Mouse (Mus musculus): ENCODE data around the gene Glod4. TPM values are rescaled to one million over a fixed set of nuclear protein-coding genes. Genes with fewer than 3 reads are reported as not detected.

Glod4 gene
- 152 and 158 TPM in 2 replicates for polyA plus RNA-seq (2014; fragmentation: Nextera tagmentation; extraction: Ambion mirVana)

DNA sequence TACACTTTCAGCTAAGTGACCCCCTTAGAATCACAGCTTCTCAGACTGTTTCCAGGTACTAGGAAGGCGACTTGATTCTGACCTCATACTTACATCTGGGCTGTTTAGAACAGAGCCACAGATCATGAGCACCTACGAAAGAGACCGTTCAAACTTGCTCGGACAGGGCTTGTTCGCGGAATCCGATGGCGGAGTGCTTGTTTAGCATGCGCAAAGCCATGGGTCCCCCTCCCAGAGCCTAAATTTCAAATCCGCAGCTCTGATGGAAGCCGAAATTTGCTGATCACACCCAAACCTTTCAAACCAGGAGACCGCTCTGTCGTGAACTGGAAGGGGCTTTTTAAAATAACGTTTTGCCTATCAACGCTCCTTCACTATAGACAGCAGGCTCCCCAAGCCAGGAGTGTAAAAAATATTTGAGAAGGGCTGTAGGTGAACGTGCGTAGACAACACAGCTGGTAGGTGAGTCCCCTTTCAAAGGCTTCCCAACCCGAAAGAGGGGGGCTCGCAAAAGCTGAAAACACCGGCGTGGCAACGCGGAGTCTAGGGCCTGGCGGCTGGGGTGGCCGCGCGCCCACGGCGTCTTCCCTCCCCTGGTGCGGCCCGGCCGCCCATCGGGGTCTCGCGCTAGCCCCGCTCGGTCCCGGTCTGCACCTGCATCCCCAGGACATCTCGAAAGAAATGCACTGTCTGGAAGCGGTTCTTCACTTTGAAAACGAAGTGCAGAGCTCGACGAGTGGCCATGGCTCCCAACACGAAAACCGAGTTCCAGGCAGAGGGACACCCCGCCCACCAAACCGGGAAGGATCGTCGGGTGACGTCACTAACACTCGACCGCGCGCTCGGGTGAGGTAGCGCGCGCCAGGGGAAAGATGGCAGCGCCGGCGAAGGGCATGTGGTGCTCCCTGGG lies at the start of gene Glod4, which contains the start of gene Mrm3:
TSS of gene Glod4 (minus strand) at position 825 of the 910 bp plus-strand sequence.
TSS of gene Mrm3 (plus strand) at position 815 of the 910 bp plus-strand sequence.
- peak within 1 kb of the TSS; percentile 77 for H3K4me3 ChIP-seq (ENCODE audit: low read depth, low read length)
- H3K27me3 ChIP-seq (ENCODE audit: control insufficient read depth, insufficient read depth, low read length) = no peaks in the 10 kb centered on the region
- peak; percentile 83 for ATAC-seq (replicated peaks; ENCODE audit: insufficient number of reproducible peaks, low FRiP score, low TSS enrichment, low read depth)
- H3K4me2 ChIP-seq (ENCODE audit: low read depth, low read length) = peak within 1 kb of the TSS; percentile 87
- DNase-seq (ENCODE audit: low spot score) = peak; percentile 96
- H3K36me3 ChIP-seq (replicated peaks; ENCODE audit: control insufficient read depth, insufficient read depth, low read depth, low read length) = no peaks in the 10 kb centered on the region
- peak within 1 kb of the TSS; percentile 63; the same call in 1 of the 2 replicates for H3K27ac ChIP-seq (replicated peaks; ENCODE audit: low read depth, low read length)
- WGBS = under 1% methylated on average over 61 of the region's 61 CpGs
- H3K4me1 ChIP-seq (ENCODE audit: control insufficient read depth, insufficient read depth, low read length) = no peaks in the 10 kb centered on the region
- H3K9ac ChIP-seq (replicated peaks; ENCODE audit: low read length) = peak within 1 kb of the TSS; percentile 78
- H3K9me3 ChIP-seq (replicated peaks; ENCODE audit: control insufficient read depth, low read length) = no peaks in the 10 kb centered on the region

GRCm38 (mm10) chr11:76292831-76293230 lies 49.3 kb upstream of the Glod4 start:
- no peak overlapping the region for H3K4me2 ChIP-seq (ENCODE audit: low read depth, low read length)
- H3K27ac ChIP-seq (replicated peaks; ENCODE audit: low read depth, low read length) = peak overlapping the region; percentile 38
- no peaks in the 10 kb centered on the region for H3K9me3 ChIP-seq (replicated peaks; ENCODE audit: control insufficient read depth, low read length)
- H3K27me3 ChIP-seq (ENCODE audit: control insufficient read depth, insufficient read depth, low read length) = no peaks in the 10 kb centered on the region
- H3K4me3 ChIP-seq (ENCODE audit: low read depth, low read length) = no peak overlapping the region
- DNase-seq (ENCODE audit: low spot score) (no peak), ATAC-seq (replicated peaks; ENCODE audit: insufficient number of reproducible peaks, low FRiP score, low TSS enrichment, low read depth) (no peak)
- H3K4me1 ChIP-seq (ENCODE audit: control insufficient read depth, insufficient read depth, low read length) = peaks cover 11% of the 10 kb centered on the region
- WGBS = 64% methylated on average over 6 of the region's 6 CpGs
- H3K36me3 ChIP-seq (replicated peaks; ENCODE audit: control insufficient read depth, insufficient read depth, low read depth, low read length) = no peaks in the 10 kb centered on the region
- no peak overlapping the region for H3K9ac ChIP-seq (replicated peaks; ENCODE audit: low read length)

DNA sequence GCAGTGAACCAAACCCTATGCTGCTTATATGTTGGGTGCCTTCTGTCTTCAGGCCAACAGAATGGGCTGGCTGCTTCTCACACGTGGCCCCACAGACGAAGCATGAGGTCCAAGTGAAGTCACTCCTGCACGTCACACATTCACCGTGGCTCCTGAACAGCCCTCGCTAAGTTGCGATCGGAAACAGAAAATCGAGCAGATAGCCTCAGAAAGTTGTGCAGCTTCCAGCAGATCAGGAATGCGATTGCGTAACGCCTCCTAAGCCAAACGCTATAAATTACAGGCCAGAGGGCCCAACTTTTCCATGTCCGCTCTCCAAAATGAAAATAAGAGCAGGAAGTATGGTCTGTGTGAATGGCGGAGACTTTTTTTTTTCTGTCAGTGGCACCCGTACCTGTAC lies 48.9 kb upstream of the Glod4 start:
- H3K36me3 ChIP-seq (replicated peaks; ENCODE audit: control insufficient read depth, insufficient read depth, low read depth, low read length) = no peaks in the 10 kb centered on the region
- no peak overlapping the region for H3K4me3 ChIP-seq (ENCODE audit: low read depth, low read length)
- H3K9ac ChIP-seq (replicated peaks; ENCODE audit: low read length) = no peak overlapping the region
- H3K9me3 ChIP-seq (replicated peaks; ENCODE audit: control insufficient read depth, low read length) = no peaks in the 10 kb centered on the region
- WGBS = 81% methylated on average over 15 of the region's 15 CpGs
- no peak for DNase-seq (ENCODE audit: low spot score)
- H3K27me3 ChIP-seq (ENCODE audit: control insufficient read depth, insufficient read depth, low read length) = no peaks in the 10 kb centered on the region
- H3K27ac ChIP-seq (replicated peaks; ENCODE audit: low read depth, low read length) = peak overlapping the region; percentile 38; the same call in 1 of the 2 replicates
- peaks cover 11% of the 10 kb centered on the region for H3K4me1 ChIP-seq (ENCODE audit: control insufficient read depth, insufficient read depth, low read length)
- ATAC-seq (replicated peaks; ENCODE audit: insufficient number of reproducible peaks, low FRiP score, low TSS enrichment, low read depth) = no peak
- no peak overlapping the region for H3K4me2 ChIP-seq (ENCODE audit: low read depth, low read length)

DNA sequence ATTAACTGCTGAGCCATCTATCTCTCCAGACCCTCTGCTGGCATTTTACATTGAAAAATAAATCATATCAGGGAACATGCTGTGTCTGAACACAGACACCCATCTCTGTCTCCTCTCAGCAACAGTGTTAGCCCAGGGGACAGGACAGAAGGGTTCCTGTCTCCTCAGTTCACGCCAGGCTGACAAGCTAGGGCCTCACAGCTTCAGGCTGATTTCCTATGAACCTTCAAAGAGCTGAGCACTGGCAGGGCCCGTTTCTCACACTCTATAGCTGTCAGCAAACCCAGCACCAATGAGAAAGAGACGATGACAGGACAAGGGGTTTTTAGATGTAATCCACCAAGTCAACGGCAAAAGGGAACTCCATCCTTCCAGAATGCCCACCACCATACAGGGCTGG lies 48.4 kb upstream of the Glod4 start:
- Histone ChIP-seq H3K4me1 (ENCODE audit: control insufficient read depth, insufficient read depth, low read length) (peaks cover 11% of the 10 kb centered on the region), H3K27me3 (ENCODE audit: control insufficient read depth, insufficient read depth, low read length) (no peaks in the 10 kb centered on the region), H3K4me2 (ENCODE audit: low read depth, low read length) (no peak overlapping the region), H3K27ac (replicated peaks; ENCODE audit: low read depth, low read length) (no peak overlapping the region), H3K9me3 (replicated peaks; ENCODE audit: control insufficient read depth, low read length) (no peaks in the 10 kb centered on the region), H3K36me3 (replicated peaks; ENCODE audit: control insufficient read depth, insufficient read depth, low read depth, low read length) (no peaks in the 10 kb centered on the region), H3K4me3 (ENCODE audit: low read depth, low read length) (no peak overlapping the region), H3K9ac (replicated peaks; ENCODE audit: low read length) (no peak overlapping the region; the same call in 1 of the 2 replicates)
- 81% methylated on average over 4 of the region's 4 CpGs for WGBS
- ATAC-seq (replicated peaks; ENCODE audit: insufficient number of reproducible peaks, low FRiP score, low TSS enrichment, low read depth) = no peak
- DNase-seq (ENCODE audit: low spot score) = no peak

DNA sequence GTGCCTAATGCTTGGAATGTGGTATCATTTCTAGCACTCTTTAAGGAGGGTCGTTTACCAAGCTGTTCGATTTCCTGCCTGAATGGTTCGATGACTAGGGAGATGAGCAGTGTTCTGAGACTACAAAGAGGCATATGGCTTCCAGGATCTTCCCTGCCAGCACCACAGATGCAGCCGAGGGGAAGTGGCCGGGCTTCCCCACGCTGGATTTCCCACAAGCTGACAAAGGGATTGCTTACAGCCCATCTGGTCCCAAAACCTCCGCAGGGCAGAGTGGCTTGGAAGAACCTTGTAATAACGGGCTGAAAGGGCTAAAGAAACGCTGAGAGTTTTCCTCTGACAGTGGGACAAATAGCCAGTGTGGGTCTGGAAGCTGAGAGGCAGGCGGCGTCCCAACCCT lies 46.8 kb upstream of the Glod4 start:
- DNase-seq (ENCODE audit: low spot score) (peak; percentile 54), ATAC-seq (replicated peaks; ENCODE audit: insufficient number of reproducible peaks, low FRiP score, low TSS enrichment, low read depth) (no peak)
- 23% methylated on average over 11 of the region's 11 CpGs for WGBS
- Histone ChIP-seq H3K4me3 (ENCODE audit: low read depth, low read length) (no peak overlapping the region), H3K27ac (replicated peaks; ENCODE audit: low read depth, low read length) (no peak overlapping the region; the same call in 1 of the 2 replicates), H3K4me2 (ENCODE audit: low read depth, low read length) (no peak overlapping the region), H3K4me1 (ENCODE audit: control insufficient read depth, insufficient read depth, low read length) (peaks cover 15% of the 10 kb centered on the region), H3K9me3 (replicated peaks; ENCODE audit: control insufficient read depth, low read length) (no peaks in the 10 kb centered on the region), H3K27me3 (ENCODE audit: control insufficient read depth, insufficient read depth, low read length) (no peaks in the 10 kb centered on the region), H3K36me3 (replicated peaks; ENCODE audit: control insufficient read depth, insufficient read depth, low read depth, low read length) (no peaks in the 10 kb centered on the region), H3K9ac (replicated peaks; ENCODE audit: low read length) (no peak overlapping the region)

DNA sequence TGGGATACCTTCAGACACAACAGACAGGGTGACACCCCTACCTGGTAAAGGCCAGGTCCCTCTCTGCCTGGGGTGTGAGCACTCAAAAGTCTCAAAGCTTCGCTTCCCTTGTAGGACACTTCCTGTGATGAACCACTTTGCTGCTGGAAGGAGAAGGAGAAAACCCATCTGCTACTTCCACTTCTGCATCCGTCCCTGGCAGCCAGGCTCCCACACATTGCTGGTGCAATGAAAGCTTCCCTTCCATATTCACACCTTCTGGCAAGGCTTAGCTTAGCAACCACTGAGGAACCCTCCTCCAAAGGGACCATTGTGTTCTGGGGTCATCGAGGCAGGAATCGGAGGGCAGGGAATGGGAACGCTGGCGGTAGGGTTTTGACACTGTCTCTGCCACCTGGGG lies 45.1 kb upstream of the Glod4 start:
- Histone ChIP-seq H3K27ac (replicated peaks; ENCODE audit: low read depth, low read length) (no peak overlapping the region), H3K4me1 (ENCODE audit: control insufficient read depth, insufficient read depth, low read length) (peaks cover 13% of the 10 kb centered on the region), H3K9me3 (replicated peaks; ENCODE audit: control insufficient read depth, low read length) (no peaks in the 10 kb centered on the region), H3K27me3 (ENCODE audit: control insufficient read depth, insufficient read depth, low read length) (no peaks in the 10 kb centered on the region), H3K9ac (replicated peaks; ENCODE audit: low read length) (no peak overlapping the region), H3K4me3 (ENCODE audit: low read depth, low read length) (no peak overlapping the region), H3K36me3 (replicated peaks; ENCODE audit: control insufficient read depth, insufficient read depth, low read depth, low read length) (no peaks in the 10 kb centered on the region), H3K4me2 (ENCODE audit: low read depth, low read length) (no peak overlapping the region)
- ATAC-seq (replicated peaks; ENCODE audit: insufficient number of reproducible peaks, low FRiP score, low TSS enrichment, low read depth) (no peak), DNase-seq (ENCODE audit: low spot score) (no peak)
- 82% methylated on average over 6 of the region's 6 CpGs for WGBS

GRCm38 (mm10) chr11:76287301-76287700 lies 43.8 kb upstream of the Glod4 start:
- no peak overlapping the region for H3K4me2 ChIP-seq (ENCODE audit: low read depth, low read length)
- no peaks in the 10 kb centered on the region for H3K27me3 ChIP-seq (ENCODE audit: control insufficient read depth, insufficient read depth, low read length)
- H3K9ac ChIP-seq (replicated peaks; ENCODE audit: low read length) = no peak overlapping the region
- H3K4me1 ChIP-seq (ENCODE audit: control insufficient read depth, insufficient read depth, low read length) = peaks cover 13% of the 10 kb centered on the region
- ATAC-seq (replicated peaks; ENCODE audit: insufficient number of reproducible peaks, low FRiP score, low TSS enrichment, low read depth) = no peak
- DNase-seq (ENCODE audit: low spot score) = no peak
- H3K4me3 ChIP-seq (ENCODE audit: low read depth, low read length) = no peak overlapping the region
- 37% methylated on average over 10 of the region's 10 CpGs for WGBS
- no peak overlapping the region for H3K27ac ChIP-seq (replicated peaks; ENCODE audit: low read depth, low read length)
- H3K36me3 ChIP-seq (replicated peaks; ENCODE audit: control insufficient read depth, insufficient read depth, low read depth, low read length) = no peaks in the 10 kb centered on the region
- H3K9me3 ChIP-seq (replicated peaks; ENCODE audit: control insufficient read depth, low read length) = no peaks in the 10 kb centered on the region

DNA sequence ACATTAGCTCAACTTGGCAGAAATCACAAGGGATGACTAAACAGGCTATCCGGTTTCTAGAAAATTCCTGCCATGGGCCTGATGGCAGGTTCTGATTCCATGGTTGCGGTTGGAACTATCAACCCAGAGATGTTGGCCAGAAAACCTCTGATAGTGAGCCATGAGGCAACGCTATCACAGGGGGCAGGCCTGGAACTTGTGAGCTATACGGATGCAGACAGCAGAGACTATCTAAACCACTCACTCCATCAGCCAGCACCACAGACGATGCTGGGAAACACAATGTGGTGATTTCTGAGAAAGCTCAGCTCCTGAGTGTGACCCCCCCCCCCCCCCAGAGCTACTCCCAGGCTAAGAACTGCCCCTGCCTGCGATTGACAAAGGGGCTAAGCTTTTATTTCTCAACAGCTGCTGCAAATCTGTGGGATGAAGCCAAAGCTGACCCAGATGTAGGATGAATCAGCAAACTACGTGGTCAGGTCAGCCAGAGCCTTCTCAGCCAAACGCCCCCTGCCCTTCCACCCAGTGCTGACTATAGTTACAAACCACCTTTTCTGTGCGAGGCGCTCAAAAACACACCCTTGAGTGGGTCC lies 43.1 kb upstream of the Glod4 start:
- Histone ChIP-seq H3K9me3 (replicated peaks; ENCODE audit: control insufficient read depth, low read length) (no peaks in the 10 kb centered on the region), H3K4me3 (ENCODE audit: low read depth, low read length) (no peak overlapping the region), H3K4me1 (ENCODE audit: control insufficient read depth, insufficient read depth, low read length) (peaks cover 9% of the 10 kb centered on the region), H3K27me3 (ENCODE audit: control insufficient read depth, insufficient read depth, low read length) (no peaks in the 10 kb centered on the region), H3K4me2 (ENCODE audit: low read depth, low read length) (no peak overlapping the region), H3K36me3 (replicated peaks; ENCODE audit: control insufficient read depth, insufficient read depth, low read depth, low read length) (no peaks in the 10 kb centered on the region), H3K27ac (replicated peaks; ENCODE audit: low read depth, low read length) (no peak overlapping the region), H3K9ac (replicated peaks; ENCODE audit: low read length) (no peak overlapping the region; the same call in 1 of the 2 replicates)
- DNase-seq (ENCODE audit: low spot score) = peak; percentile 67
- no peak for ATAC-seq (replicated peaks; ENCODE audit: insufficient number of reproducible peaks, low FRiP score, low TSS enrichment, low read depth)
- WGBS = 54% methylated on average over 10 of the region's 10 CpGs
